Mouse (Mus musculus) kidney, adult 2 months (tissue): ENCODE measurements around the gene Tgm2.

ENCODE experiments used
- CTCF ChIP-seq: fragments of 200-500 bp; conservative IDR thresholded peaks from 2 replicates; pipeline ENCODE4 v1.5.1; 2011; ENCODE audit warnings: low read depth, mild to moderate bottlenecking, control low read depth, low read length, moderate library complexity, mixed read lengths; ENCODE audit not compliant: insufficient read depth, insufficient read length
- POLR2A ChIP-seq: fragments of 200-500 bp; IDR thresholded peaks from one replicate; pipeline ENCODE4 v1.6.1; 2011; ENCODE audit warnings: low read depth, low read length, control low read depth

DNA sequence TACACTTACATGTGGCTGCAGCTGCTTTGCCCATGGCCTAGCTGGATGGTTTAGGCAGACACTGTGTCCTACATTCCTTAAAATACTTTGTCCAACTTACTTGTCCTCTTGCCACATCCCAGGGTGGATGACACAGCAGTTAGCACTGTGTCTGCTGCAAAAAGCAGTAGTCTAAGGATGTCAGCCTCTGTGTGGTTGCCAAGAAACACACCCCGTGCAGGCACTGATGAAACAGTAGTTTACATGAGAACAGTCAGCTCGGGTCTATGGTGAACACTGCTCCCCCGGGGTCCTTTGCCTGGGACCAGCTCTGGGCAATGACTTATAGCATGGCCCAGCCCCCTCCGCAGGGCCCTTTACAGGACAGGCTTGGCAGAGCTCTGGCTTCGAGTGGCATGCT, 52.9 kb downstream of the Tgm2 start:
- no peak for TF ChIP-seq CTCF
- no peak for TF ChIP-seq POLR2A
